Mouse (Mus musculus): ENCODE measurements around the gene Rbm15b. TPM values are rescaled to one million over a fixed set of nuclear protein-coding genes. Genes with fewer than 3 reads are reported as not detected.

The Rbm15b gene
- 26.4 TPM for polyA plus RNA-seq (2015; fragmentation: Illumina TruSeq; extraction: RNeasy Lipid Tissue Mini Kit (QIAGEN cat#74804); ENCODE audit: low read depth, low replicate concordance)

DNA sequence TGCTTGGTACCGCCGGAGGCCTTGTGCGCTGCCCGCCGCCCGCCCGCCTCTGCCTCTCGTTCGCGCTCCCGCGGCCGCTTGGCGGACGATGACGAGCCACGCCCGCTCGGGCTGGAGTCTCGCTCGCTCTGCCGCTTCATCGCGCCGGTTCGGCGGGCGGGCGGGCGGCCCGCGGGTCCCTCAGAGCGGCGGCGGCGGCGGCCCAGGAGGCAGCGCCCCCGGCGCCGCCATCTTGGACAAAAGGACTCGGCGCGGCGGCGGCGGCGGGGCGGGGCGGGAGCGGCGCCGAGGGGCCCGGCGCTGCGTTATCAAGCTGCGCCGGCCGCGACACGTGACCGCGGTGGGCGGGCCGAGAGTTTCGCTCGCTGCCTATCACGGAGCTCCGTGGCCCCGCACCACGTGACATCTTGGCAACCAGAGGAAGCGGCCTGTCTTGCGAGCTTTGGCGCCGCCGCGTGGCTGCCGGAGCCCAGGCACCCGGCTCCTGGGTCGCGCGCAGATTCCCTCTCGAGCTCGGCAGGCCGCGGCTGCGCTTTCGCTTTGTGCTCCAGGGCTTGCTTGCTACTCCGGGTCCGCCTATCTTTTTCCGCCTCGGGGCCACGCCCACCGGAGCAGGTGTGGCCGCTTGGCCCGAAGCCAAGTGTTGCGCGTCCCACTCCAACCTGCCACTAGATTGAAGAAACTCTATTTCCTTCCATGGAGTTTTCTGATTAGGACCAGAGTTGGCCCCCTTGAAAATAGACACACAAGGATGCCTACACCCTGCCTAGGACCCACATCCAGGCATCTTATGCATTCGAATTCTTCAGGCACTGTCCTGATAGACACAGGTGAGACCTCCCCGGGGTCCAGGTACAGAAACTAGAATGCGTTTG, at the start of gene Rbm15b:
Rbm15b (minus strand) TSS at position 601 of the 875 bp plus-strand sequence.

DNA sequence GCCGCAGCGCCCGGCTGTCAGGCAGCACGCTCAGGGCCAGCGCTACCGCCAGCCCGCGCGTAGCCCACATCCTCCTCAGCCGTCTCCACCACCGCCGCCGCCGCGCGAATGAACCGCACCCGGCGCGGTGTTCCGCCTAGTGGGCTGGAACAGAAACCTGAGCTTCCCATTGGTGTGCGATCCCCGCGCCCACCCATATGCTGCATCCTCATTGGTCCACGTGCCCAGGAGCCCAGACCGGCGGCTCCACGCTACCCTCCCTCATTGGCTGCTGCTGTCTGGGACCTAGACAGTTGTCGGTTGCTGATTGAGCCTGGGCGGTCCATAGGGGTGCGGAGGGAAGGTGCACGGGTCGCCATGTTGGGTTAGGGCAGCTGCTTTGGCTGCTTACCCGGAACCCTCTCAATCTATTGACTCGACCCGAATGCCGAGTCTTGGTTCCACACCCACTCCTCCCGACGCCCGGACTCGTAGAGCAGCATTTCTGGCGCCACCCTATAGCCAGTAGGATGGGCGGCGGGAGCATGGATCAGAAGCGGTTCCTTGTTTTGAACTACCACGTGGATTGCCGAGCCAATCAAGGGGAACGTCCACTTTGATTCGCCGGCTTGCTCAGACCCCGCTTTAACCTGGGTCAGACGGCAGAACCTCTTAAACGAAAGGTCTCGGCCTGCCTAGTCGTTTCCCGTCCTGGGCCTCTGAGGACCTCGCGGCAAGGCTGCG, 4.8 kb upstream of the Rbm15b start, which contains the start of gene Manf:
Manf (minus strand) TSS at position 151 of the 723 bp plus-strand sequence.

Other genes starting within 250 kb of the Rbm15b start
- gene Grm2, start 231.3 kb downstream of the Rbm15b start, polyA plus RNA-seq (2015; fragmentation: Illumina TruSeq; extraction: RNeasy Lipid Tissue Mini Kit (QIAGEN cat#74804); ENCODE audit: low read depth, low replicate concordance): 19.8 TPM
- gene Tex264, start 201.5 kb downstream of the Rbm15b start, polyA plus RNA-seq (2015; fragmentation: Illumina TruSeq; extraction: RNeasy Lipid Tissue Mini Kit (QIAGEN cat#74804); ENCODE audit: low read depth, low replicate concordance): 89.0 TPM
- 7.5 TPM for gene Rad54l2, start 98.2 kb downstream of the Rbm15b start, polyA plus RNA-seq (2015; fragmentation: Illumina TruSeq; extraction: RNeasy Lipid Tissue Mini Kit (QIAGEN cat#74804); ENCODE audit: low read depth, low replicate concordance)
- gene Dcaf1, start 65.6 kb downstream of the Rbm15b start, polyA plus RNA-seq (2015; fragmentation: Illumina TruSeq; extraction: RNeasy Lipid Tissue Mini Kit (QIAGEN cat#74804); ENCODE audit: low read depth, low replicate concordance): 25.0 TPM
- 157 TPM for gene Manf, start 4.6 kb upstream of the Rbm15b start, polyA plus RNA-seq (2015; fragmentation: Illumina TruSeq; extraction: RNeasy Lipid Tissue Mini Kit (QIAGEN cat#74804); ENCODE audit: low read depth, low replicate concordance)

Data from brain, adult 10 weeks (tissue).